Mouse (Mus musculus) liver, embryonic 13.5 days (tissue): ENCODE measurements around the gene Spata48. TPM values are rescaled to one million over a fixed set of nuclear protein-coding genes. Genes with fewer than 3 reads are reported as not detected.

Experiments
- ATAC-seq: fragments of 200-750 bp; cut with Nextera tagmentation; 2 replicates; pipeline ENCODE4 v1.8.0; 2017; ENCODE audit warnings: low read depth, mild to moderate bottlenecking, moderate number of reproducible peaks, moderate library complexity
- DNase-seq: peaks from one replicate; pipeline ENCODE4 v3.0.0; 2022
- H3K27ac ChIP-seq: fragments of 300-500 bp; sonication (generic); 2 replicates; pipeline ENCODE4 v1.5.1; 2015; ENCODE audit warnings: moderate library complexity, mild to moderate bottlenecking, inconsistent platforms
- H3K27me3 ChIP-seq: fragments of 300-500 bp; sonication (generic); 2 replicates; pipeline ENCODE4 v1.6.1; 2015; ENCODE audit warnings: mild to moderate bottlenecking, inconsistent platforms
- H3K36me3 ChIP-seq: fragments of 300-500 bp; sonication (generic); 2 replicates; pipeline ENCODE4 v1.6.1; 2015; ENCODE audit warnings: mild to moderate bottlenecking, inconsistent platforms
- H3K4me1 ChIP-seq: fragments of 300-500 bp; sonication (generic); replicated peaks from 2 replicates; pipeline ENCODE4 v1.6.1; 2015; ENCODE audit warnings: inconsistent platforms
- H3K4me2 ChIP-seq: fragments of 300-500 bp; sonication (generic); 2 replicates; pipeline ENCODE4 v1.6.1; 2015; ENCODE audit warnings: inconsistent platforms, mild to moderate bottlenecking, moderate library complexity
- H3K4me3 ChIP-seq: fragments of 300-500 bp; sonication (generic); replicated peaks from 2 replicates; pipeline ENCODE4 v1.5.1; 2015; ENCODE audit warnings: mild to moderate bottlenecking, inconsistent platforms
- H3K9ac ChIP-seq: fragments of 300-500 bp; sonication (generic); 2 replicates; pipeline ENCODE4 v1.6.1; 2015; ENCODE audit warnings: mild to moderate bottlenecking, inconsistent platforms
- H3K9me3 ChIP-seq: fragments of 300-500 bp; sonication (generic); replicated peaks from 2 replicates; pipeline ENCODE4 v1.6.1; 2016; ENCODE audit warnings: inconsistent platforms
- WGBS: fragments of 180-500 bp; shearing (Covaris S2); methylation state at CpG from one replicate; pipeline ENCODE4 v1.1.7; 2015; ENCODE audit not compliant: insufficient replicate concordance; 5-methylcytosine and 5-hydroxymethylcytosine counted together
- polyA plus RNA-seq: library from polyadenylated mRNA; unstranded; fragments of >200 nt; fragmentation: Nextera tagmentation; extraction: Ambion mirVana; gene quantifications from 2 replicates; pipeline ENCODE4 v1.2.1, GENCODE M21; 2015

Gene Spata48
- polyA plus RNA-seq, 1 experiment from 2014 or later = 0.56 TPM

DNA sequence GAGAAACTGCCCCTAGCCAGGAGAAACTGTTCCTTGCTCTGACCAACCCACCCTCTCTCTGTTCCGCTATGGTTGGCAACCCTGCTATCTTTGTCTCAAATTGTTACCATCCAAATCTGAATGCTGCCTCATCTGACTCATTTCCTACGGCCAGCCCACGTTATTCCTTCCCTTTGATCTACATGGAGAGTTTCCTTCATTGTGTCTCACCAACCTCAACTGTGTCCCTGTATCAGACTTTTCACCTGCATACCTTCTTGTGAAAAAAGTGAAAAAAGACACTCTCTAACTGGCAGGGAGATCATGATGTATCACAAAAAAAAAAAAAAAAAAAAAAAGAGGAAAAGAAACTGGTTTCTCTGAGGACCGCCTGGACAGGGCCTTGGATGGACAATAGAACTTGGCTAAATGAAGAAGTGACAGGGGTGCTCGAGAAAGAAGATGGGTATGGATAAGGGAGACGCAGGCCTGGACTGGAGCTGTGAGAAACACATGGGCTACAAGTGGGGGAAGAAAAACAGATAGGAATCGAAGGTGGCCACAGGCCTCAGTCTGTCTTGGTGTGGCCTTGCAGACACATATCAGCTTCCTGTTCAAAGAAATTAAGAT is 85.1 kb downstream of the Spata48 start:
- H3K4me3 ChIP-seq = no peak overlapping the region
- WGBS = 47% methylated on average over 7 of the region's 7 CpGs
- H3K9ac ChIP-seq = no peak overlapping the region
- no peaks in the 10 kb centered on the region for H3K9me3 ChIP-seq
- H3K36me3 ChIP-seq = no peaks in the 10 kb centered on the region
- H3K27me3 ChIP-seq = no peaks in the 10 kb centered on the region
- H3K27ac ChIP-seq = no peak overlapping the region
- DNase-seq (no peak), ATAC-seq (no peak)
- no peaks in the 10 kb centered on the region for H3K4me1 ChIP-seq
- no peak overlapping the region for H3K4me2 ChIP-seq

DNA sequence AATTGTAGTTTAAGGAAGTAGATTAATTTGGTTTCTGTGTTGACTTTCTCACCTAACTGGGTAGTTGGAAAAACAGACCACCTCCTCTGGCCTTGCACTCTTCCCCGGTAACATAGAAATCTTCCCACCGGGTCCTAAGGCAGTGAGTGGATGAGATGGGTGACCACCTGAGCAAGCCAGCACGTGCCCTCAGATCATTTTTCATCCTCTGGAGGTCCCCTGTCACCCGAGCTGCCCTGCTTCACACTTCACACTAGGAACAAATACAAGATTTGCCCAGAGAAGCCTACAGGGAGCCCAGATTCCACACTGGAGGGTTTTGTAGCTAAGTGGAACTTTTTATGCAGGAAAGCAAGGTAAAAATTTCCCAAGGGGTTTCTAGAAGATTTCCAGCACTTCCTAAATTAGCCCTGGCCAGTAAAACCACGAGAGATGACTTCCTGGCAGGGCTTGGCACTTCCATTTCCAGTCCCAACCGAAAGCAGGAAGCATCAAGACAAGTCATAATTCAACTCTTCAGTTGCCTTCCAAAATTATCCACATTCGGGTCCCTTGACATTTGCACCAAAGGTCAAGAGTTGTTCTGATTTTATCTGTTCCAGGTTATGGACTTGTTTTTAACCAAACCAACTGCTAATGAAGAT is 85.8 kb downstream of the Spata48 start:
- ATAC-seq = no peak

DNA sequence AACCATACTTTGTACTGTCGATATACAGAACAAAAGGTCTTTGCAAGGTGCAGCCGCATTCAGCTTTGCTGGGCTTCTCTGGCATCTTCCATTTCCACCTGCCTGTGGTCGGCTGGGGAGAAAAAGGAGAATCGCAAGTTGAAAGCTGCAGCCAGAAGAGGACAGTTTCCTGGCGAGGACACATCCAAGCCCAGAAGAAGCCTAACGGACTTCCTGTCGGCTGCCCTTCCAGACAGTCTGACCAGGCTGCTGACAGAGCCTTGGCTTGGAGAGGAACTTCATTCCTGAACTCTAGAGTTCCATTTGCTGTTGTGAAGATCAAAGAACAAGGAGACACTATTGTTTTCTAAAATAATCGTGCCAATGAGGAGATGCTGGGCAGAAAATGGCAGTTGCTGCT is 93.7 kb downstream of the Spata48 start:
- no peak for ATAC-seq
- Histone ChIP-seq H3K4me2 (no peak overlapping the region), H3K4me1 (peaks cover 19% of the 10 kb centered on the region), H3K9ac (no peak overlapping the region), H3K27ac (no peak overlapping the region), H3K27me3 (no peaks in the 10 kb centered on the region), H3K36me3 (no peaks in the 10 kb centered on the region), H3K9me3 (no peaks in the 10 kb centered on the region), H3K4me3 (no peak overlapping the region)
- DNase-seq = no peak
- 48% methylated on average over 8 of the region's 8 CpGs for WGBS

More for the DNA sequence above, 85.8 kb downstream of the Spata48 start:
- no peaks in the 10 kb centered on the region for H3K4me1 ChIP-seq
- WGBS = 34% methylated on average over 7 of the region's 7 CpGs
- H3K36me3 ChIP-seq = no peaks in the 10 kb centered on the region
- H3K4me2 ChIP-seq = no peak overlapping the region
- H3K4me3 ChIP-seq = no peak overlapping the region
- H3K27me3 ChIP-seq = no peaks in the 10 kb centered on the region
- H3K27ac ChIP-seq = no peak overlapping the region
- DNase-seq = no peak
- no peak overlapping the region for H3K9ac ChIP-seq
- H3K9me3 ChIP-seq = no peaks in the 10 kb centered on the region

DNA sequence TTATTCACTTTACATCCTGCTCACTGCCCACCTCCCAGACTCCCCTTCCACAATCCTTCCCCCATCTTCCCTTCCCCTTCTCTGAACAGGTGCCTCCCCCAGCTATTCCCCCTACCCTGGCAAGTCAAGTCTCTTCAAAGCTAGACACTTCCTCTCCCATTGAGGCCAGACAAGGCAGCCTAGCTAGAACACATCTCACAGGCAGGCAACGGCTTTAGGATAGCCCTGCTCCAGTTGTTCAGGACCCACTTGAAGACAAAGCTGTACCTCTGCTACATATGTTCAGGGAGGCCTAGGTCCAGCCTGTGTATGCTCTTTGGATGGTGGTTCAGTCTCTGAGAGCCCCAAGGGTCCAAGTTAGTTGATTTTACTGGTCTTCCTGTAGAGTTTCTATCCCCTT is 94.3 kb downstream of the Spata48 start:
- DNase-seq (no peak), ATAC-seq (no peak)
- Histone ChIP-seq H3K27me3 (no peaks in the 10 kb centered on the region), H3K36me3 (no peaks in the 10 kb centered on the region), H3K4me3 (no peak overlapping the region), H3K9ac (no peak overlapping the region), H3K9me3 (no peaks in the 10 kb centered on the region), H3K4me2 (no peak overlapping the region), H3K27ac (no peak overlapping the region), H3K4me1 (peaks cover 19% of the 10 kb centered on the region)
- 64% methylated on average over 1 of the region's 1 CpGs for WGBS

DNA sequence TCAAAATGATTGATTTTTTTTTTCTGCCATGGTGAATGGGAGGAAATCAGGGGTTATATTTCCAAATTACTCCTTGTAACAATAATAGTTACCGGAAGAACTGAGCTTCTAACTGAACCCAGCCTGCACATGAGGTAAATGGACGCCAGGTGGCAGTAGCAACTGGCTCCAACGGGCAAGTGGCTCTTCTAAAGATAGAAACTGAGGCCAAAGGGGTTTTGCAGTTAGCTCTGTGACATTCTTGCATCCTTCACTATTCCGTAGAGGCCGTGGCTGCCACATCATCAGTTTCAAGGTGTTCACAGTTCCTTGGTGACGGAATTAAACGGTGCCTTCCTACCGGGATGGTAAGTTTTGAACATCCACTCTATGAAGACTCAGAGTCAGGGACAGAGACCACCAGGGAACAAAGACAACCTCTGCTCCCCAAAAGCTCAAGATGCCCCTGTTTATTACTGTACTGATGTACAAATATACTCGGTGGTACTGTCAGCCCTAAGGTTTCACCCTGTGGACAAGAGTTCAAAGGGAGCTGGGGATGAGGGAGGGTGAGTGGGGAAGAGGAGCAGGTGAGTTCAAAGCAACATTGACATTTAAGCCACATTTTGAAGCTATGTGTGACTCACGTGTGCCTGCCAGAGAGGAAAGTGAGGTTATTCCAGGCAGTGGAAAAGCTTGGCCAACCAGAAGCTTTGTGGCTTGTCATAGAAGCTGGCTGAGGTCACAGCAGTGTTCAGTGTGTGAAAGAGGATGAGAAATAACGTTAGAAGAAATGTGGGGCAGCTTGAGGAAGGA is 95.5 kb downstream of the Spata48 start:
- ATAC-seq (peak; percentile 38; the same call in 1 of the 2 replicates), DNase-seq (peak; percentile 59)
- Histone ChIP-seq H3K4me2 (no peak overlapping the region), H3K9ac (no peak overlapping the region), H3K27me3 (no peaks in the 10 kb centered on the region), H3K27ac (no peak overlapping the region), H3K4me1 (peaks cover 19% of the 10 kb centered on the region), H3K4me3 (no peak overlapping the region), H3K9me3 (no peaks in the 10 kb centered on the region), H3K36me3 (no peaks in the 10 kb centered on the region)
- WGBS = 17% methylated on average over 11 of the region's 11 CpGs

DNA sequence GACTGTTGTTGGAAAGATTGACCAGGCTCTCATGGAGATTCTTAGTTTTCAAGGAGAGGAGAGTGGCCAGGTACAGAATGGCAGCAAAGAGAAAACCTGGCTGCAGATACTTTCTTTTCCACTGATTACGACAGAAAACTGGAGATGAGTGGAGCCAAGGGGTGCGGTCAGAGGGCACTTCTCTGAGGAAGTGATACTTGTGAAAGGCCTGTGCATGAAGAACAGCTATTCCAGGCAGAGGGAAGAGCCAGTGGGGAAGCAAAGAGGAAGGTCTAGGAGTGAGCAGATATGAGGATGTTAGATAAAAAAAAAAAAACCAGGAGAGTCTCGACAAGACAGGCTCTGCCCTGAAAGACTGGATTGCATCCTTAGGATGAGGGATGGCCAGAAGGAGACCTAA is 96.8 kb downstream of the Spata48 start:
- ATAC-seq (no peak), DNase-seq (no peak)
- Histone ChIP-seq H3K27ac (no peak overlapping the region), H3K9me3 (no peaks in the 10 kb centered on the region), H3K4me1 (peaks cover 19% of the 10 kb centered on the region), H3K4me3 (no peak overlapping the region), H3K4me2 (no peak overlapping the region), H3K9ac (no peak overlapping the region), H3K36me3 (no peaks in the 10 kb centered on the region), H3K27me3 (no peaks in the 10 kb centered on the region)
- 44% methylated on average over 3 of the region's 3 CpGs for WGBS

DNA sequence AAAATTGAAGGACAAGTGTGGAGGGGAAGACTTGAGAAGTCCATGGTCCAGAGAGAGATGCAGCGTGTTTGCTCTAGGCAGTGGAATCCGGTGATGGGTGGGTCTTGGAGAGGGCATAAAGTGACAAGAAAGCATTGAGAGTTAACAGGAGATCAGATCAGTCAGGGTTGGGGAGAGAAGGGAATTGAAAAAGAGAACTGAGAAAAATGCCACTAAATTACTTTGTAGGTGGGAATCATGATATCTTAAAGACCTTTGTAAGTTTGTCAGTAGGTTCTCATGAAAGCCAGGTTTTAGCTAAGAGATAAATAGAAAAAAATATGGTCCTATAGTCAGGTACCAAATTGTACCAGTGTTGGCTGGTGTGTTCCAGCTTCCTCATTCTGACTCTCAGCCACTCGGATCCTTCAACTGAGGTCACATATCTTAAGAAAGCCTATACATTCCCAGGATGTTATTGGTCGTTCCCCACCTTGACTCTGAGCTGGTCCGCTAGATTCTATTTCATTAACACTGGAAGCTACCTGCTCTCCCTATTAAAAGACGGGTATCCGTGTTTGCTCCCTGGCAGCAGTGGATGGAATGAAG is 97.3 kb downstream of the Spata48 start:
- Histone ChIP-seq H3K4me3 (no peak overlapping the region), H3K4me2 (no peak overlapping the region), H3K9ac (no peak overlapping the region), H3K27me3 (no peaks in the 10 kb centered on the region), H3K4me1 (peaks cover 24% of the 10 kb centered on the region), H3K9me3 (no peaks in the 10 kb centered on the region), H3K36me3 (no peaks in the 10 kb centered on the region), H3K27ac (no peak overlapping the region)
- ATAC-seq (no peak), DNase-seq (no peak)
- WGBS = 68% methylated on average over 7 of the region's 7 CpGs

DNA sequence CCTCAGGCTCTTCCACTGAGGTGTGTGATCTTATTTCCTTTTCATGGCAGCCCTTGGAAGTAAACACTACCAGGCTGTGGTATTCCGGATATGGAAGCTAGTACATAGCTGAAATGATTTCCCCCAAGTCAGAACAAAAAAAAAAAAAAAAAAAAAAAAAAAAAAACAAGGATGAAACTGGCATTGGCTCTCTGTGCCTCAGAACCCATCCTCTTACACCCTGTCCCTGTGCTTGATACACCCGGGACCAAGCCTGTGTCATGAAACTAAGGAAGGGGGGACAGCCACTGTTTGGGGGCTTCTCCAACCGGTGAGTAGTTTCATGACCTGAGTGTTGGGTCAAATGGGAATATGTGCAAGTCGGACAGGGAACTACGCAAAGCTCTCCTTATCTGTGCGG is 99.2 kb downstream of the Spata48 start:
- no peak overlapping the region for H3K4me2 ChIP-seq
- H3K4me3 ChIP-seq = no peak overlapping the region
- WGBS = 65% methylated on average over 6 of the region's 6 CpGs
- no peak for DNase-seq
- H3K36me3 ChIP-seq = no peaks in the 10 kb centered on the region
- no peaks in the 10 kb centered on the region for H3K9me3 ChIP-seq
- peaks cover 34% of the 10 kb centered on the region for H3K4me1 ChIP-seq
- no peak overlapping the region for H3K9ac ChIP-seq
- ATAC-seq = no peak
- H3K27ac ChIP-seq = no peak overlapping the region
- H3K27me3 ChIP-seq = no peaks in the 10 kb centered on the region

DNA sequence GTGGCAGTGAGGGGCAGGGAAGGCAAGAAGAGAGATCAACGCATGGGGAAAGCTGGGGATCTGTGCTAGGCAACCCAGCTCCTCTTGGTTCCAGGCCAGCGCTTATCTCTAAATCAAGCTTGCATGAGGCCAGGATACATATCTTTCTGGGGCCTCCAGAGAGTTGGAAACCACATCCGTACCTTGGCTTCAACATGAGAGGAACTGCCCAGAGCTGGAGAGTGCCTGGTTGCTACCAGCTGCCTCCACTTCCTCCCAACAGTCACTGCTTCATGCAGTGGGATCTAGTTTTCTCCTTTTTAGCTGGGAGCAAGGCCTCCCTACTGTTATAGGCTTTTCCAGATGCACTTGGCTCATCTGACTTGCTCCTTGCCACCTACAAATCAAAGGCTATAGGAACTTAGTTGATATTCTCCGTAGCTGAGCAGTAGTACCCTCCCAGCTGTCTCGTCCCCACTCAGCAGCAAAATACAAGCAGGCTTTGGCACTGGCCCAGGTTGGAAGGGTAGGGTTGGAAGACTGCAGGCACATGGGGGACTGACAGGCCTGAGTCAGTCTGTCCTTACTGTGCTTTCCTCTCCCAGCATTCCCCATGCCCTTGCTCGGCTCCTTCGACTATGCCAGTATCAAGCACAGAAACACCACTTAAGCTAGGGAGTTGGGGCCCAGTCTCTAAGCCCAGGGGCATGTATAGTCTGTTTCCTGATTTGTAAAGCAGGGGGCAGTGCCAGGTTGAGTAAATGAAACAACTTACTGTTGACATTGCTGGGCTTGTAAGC is 102.6 kb downstream of the Spata48 start:
- peak; percentile 59 for ATAC-seq
- no peaks in the 10 kb centered on the region for H3K36me3 ChIP-seq
- no peaks in the 10 kb centered on the region for H3K9me3 ChIP-seq
- H3K4me1 ChIP-seq = peaks cover 29% of the 10 kb centered on the region
- no peaks in the 10 kb centered on the region for H3K27me3 ChIP-seq
- H3K9ac ChIP-seq = 0 out of 2 replicates have a peak overlapping the region, but pooled peaks have one; percentile 9
- no peak overlapping the region for H3K4me3 ChIP-seq
- H3K4me2 ChIP-seq = no peak overlapping the region
- no peak for DNase-seq
- H3K27ac ChIP-seq = peak overlapping the region; percentile 50
- 19% methylated on average over 7 of the region's 7 CpGs for WGBS
